Mouse (Mus musculus) layer of hippocampus, postnatal 10 days (tissue): Measurements from ENCODE around the gene Atp6v1a. TPM values are rescaled to one million over a fixed set of nuclear protein-coding genes. Genes with fewer than 3 reads are reported as not detected.

Experiments
- DNase-seq, 2 experiments: peaks; one replicate each; pipeline ENCODE4 v3.0.0; 2021; ENCODE audit warnings: low spot score in 2 of 2
- total RNA-seq, 2 experiments: library from RNA; stranded (reverse); gene quantifications; 2 replicates each; pipeline ENCODE4 v1.2.3; 2021

Gene Atp6v1a
- total RNA-seq, 2 experiments from 2014 or later, result 360 to 444 TPM

GRCm38 (mm10) chr16:44138979-44139535 lies 448 bp downstream of the Atp6v1a start:
- DNase-seq, result peak; percentile 86 to 87

- peak in 1 of 2 experiments; percentile 33 for DNase-seq
Measured at GRCm38 (mm10) chr16:44138377-44138978, 1.0 kb downstream of the Atp6v1a start.

- no peak for DNase-seq
Measured at GRCm38 (mm10) chr16:44136511-44137021, 2.9 kb downstream of the Atp6v1a start.

GRCm38 (mm10) chr16:44133187-44133586 lies 6.3 kb downstream of the Atp6v1a start:
- DNase-seq, result no peak

- DNase-seq, result no peak
Measured at GRCm38 (mm10) chr16:44132300-44132699, 7.2 kb downstream of the Atp6v1a start.

GRCm38 (mm10) chr16:44126437-44126836 lies 13.1 kb downstream of the Atp6v1a start:
- DNase-seq, result no peak

- no peak for DNase-seq
Measured at GRCm38 (mm10) chr16:44125436-44125835, 14.1 kb downstream of the Atp6v1a start.

- DNase-seq, result no peak
Measured at GRCm38 (mm10) chr16:44124713-44125112, 14.8 kb downstream of the Atp6v1a start.

GRCm38 (mm10) chr16:44123786-44124185 lies 15.7 kb downstream of the Atp6v1a start:
- no peak for DNase-seq

GRCm38 (mm10) chr16:44122982-44123725 lies 16.4 kb downstream of the Atp6v1a start:
- peak in 1 of 2 experiments; percentile 35 for DNase-seq

GRCm38 (mm10) chr16:44122574-44122973 lies 16.9 kb downstream of the Atp6v1a start:
- no peak for DNase-seq

- no peak for DNase-seq
Measured at GRCm38 (mm10) chr16:44122122-44122521, 17.4 kb downstream of the Atp6v1a start.

- no peak for DNase-seq
Measured at GRCm38 (mm10) chr16:44119753-44120501, 19.6 kb downstream of the Atp6v1a start.

- DNase-seq, result peak; percentile 44 to 45
Measured at GRCm38 (mm10) chr16:44109002-44109401, 30.5 kb downstream of the Atp6v1a start.

- no peak for DNase-seq
Measured at GRCm38 (mm10) chr16:44105211-44105610, 34.3 kb downstream of the Atp6v1a start.

- DNase-seq, result no peak
Measured at GRCm38 (mm10) chr16:44103806-44104766, 35.4 kb downstream of the Atp6v1a start.

- no peak for DNase-seq
Measured at GRCm38 (mm10) chr16:44102925-44103324, 36.6 kb downstream of the Atp6v1a start.

- no peak for DNase-seq
Measured at GRCm38 (mm10) chr16:44101181-44101710, 38.3 kb downstream of the Atp6v1a start.

GRCm38 (mm10) chr16:44099377-44099776 lies 40.1 kb downstream of the Atp6v1a start:
- DNase-seq, result no peak

- no peak for DNase-seq
Measured at GRCm38 (mm10) chr16:44087650-44088049, 51.9 kb downstream of the Atp6v1a start.
